15 mouse cellular contexts compared by ENCODE assay signal in the genomic region with DNA sequence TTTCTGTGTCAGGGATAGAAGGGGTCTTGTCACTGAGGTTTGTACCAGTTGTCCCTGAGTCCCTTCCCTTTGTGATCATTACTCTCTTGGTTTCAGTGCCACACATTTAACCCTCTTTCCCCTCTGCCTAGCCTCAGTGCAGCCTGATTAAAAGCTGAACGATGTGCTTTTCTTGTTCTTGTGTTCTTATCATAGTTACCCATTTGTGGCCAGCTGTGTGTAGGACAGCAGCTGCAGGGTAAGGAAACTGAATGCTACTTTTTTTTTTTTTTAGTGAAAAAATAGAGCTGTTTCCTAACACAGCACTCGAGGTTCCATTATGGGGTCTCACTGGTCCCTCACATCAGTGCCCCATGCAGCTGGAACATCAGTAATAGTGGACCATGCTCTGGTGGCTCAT.
"Had no signal": no experiment of that assay in that cellular context is flagged by ENCODE, and none has a peak within 500 bp of the region (broad histone marks: within the 10 kb centered on the region; RNA-seq: fewer than 3 reads in every experiment).

No protein-coding gene starts in this region.

- H3K4me1 ChIP-seq: limb, embryonic 15.5 days; lung, embryonic 15.5 days; midbrain, embryonic 12.5 days; neural tube, embryonic 13.5 days had no signal

- DNase-seq: kidney, adult 18-20 months; kidney, postnatal 10 days; kidney, postnatal 4 days; left cerebral cortex, postnatal 4 days; retina, postnatal 1 day; right cerebral cortex, postnatal 4 days; spleen, adult 18-20 months; thymus, adult 18-20 months; thymus, postnatal 14 days had no signal

- H3K27ac ChIP-seq: layer of hippocampus, adult 2 months; limb, embryonic 15.5 days; lung, embryonic 15.5 days; midbrain, embryonic 12.5 days; neural tube, embryonic 13.5 days had no signal

- H3K4me3 ChIP-seq: layer of hippocampus, adult 2 months; limb, embryonic 15.5 days; lung, embryonic 15.5 days; midbrain, embryonic 12.5 days; neural tube, embryonic 13.5 days had no signal

- H3K27me3 ChIP-seq: limb, embryonic 15.5 days; lung, embryonic 15.5 days; midbrain, embryonic 12.5 days; neural tube, embryonic 13.5 days had no signal

- H3K9ac ChIP-seq: limb, embryonic 15.5 days; lung, embryonic 15.5 days; midbrain, embryonic 12.5 days; neural tube, embryonic 13.5 days had no signal

- H3K36me3 ChIP-seq: midbrain, embryonic 12.5 days had no signal

- H3K9me3 ChIP-seq: limb, embryonic 15.5 days; lung, embryonic 15.5 days; midbrain, embryonic 12.5 days; neural tube, embryonic 13.5 days had no signal

- ATAC-seq: midbrain, embryonic 16.5 days had no signal

- H3K4me2 ChIP-seq: limb, embryonic 15.5 days; lung, embryonic 15.5 days; midbrain, embryonic 12.5 days; neural tube, embryonic 13.5 days had no signal
